Mouse (Mus musculus): ENCODE results near the gene Kif15. TPM values are rescaled to one million over a fixed set of nuclear protein-coding genes. Genes with fewer than 3 reads are reported as not detected.

The Kif15 gene
- total RNA-seq, 2 experiments from 2014 or later = 7.9 to 8.1 TPM

Other genes with a start within 250 kb of the Kif15 start
- gene Topaz1, start 203.7 kb upstream of the Kif15 start, total RNA-seq (2021) = not detected
- 10 to 100 TPM; 21.9 to 25.0 TPM for gene Tcaim, start 145.5 kb upstream of the Kif15 start, total RNA-seq (2021)
- gene Gm35549, start 107.0 kb upstream of the Kif15 start, total RNA-seq (2021) = not detected
- gene Zfp445, start 85.0 kb upstream of the Kif15 start, total RNA-seq (2021) = 10 to 100 TPM; 46.6 to 60.7 TPM
- gene Zkscan7, start 65.4 kb upstream of the Kif15 start, total RNA-seq (2021) = 1 to 10 TPM; 4.9 to 6.1 TPM
- 1 to 10 TPM; 4.6 to 6.3 TPM for gene Zfp105, start 28.0 kb upstream of the Kif15 start, total RNA-seq (2021)
- gene 1110059G10Rik, start within 50 bp of the Kif15 start, total RNA-seq (2021) = 10 to 100 TPM; 14.6 to 15.6 TPM
- 10 to 100 TPM; 12.8 to 12.9 TPM for gene Tmem42, start 70.3 kb downstream of the Kif15 start, total RNA-seq (2021)
- gene Tgm4, start 83.7 kb downstream of the Kif15 start, total RNA-seq (2021) = under 1 TPM; 0.38 to 0.49 TPM
- 10 to 100 TPM; 43.3 to 46.9 TPM for gene Zdhhc3, start 162.2 kb downstream of the Kif15 start, total RNA-seq (2021)
- gene Exosc7, start 162.2 kb downstream of the Kif15 start, total RNA-seq (2021) = 10 to 100 TPM; 18.7 to 24.0 TPM
- 100 to 1,000 TPM in 1 of 2 experiments, 10 to 100 TPM in 1; 92.5 to 112 TPM for gene Clec3b, start 199.9 kb downstream of the Kif15 start, total RNA-seq (2021)